Mouse (Mus musculus): ENCODE measurements around the gene Igsf3. TPM values are rescaled to one million over a fixed set of nuclear protein-coding genes. Genes with fewer than 3 reads are reported as not detected.
A peak's percentile ranks its signal among the peaks of the same experiment; 100 is the strongest.

Igsf3 gene
- polyA plus RNA-seq, 1 experiment from 2014 or later, result 96.5 TPM

- H3K36me3 ChIP-seq, result no peaks in the 10 kb centered on the region
- H3K9me3 ChIP-seq, result no peaks in the 10 kb centered on the region
- 82% methylated on average over 11 of the region's 11 CpGs for WGBS
- ATAC-seq (ENCODE audit: low FRiP score, low read depth), result no peak
- H3K27ac ChIP-seq, result no peak overlapping the region
- H3K27me3 ChIP-seq, result 0 out of 2 replicates have a peak, but pooled peaks cover 3% of the 10 kb centered on the region
- H3K9ac ChIP-seq, result no peak overlapping the region
- no peak overlapping the region for H3K4me3 ChIP-seq
- H3K4me2 ChIP-seq (replicated peaks), result no peak overlapping the region
- H3K4me1 ChIP-seq, result peaks cover 10% of the 10 kb centered on the region
Observed at GRCm38 (mm10) chr3:101500393-101501051, 123.6 kb downstream of the Igsf3 start.

DNA sequence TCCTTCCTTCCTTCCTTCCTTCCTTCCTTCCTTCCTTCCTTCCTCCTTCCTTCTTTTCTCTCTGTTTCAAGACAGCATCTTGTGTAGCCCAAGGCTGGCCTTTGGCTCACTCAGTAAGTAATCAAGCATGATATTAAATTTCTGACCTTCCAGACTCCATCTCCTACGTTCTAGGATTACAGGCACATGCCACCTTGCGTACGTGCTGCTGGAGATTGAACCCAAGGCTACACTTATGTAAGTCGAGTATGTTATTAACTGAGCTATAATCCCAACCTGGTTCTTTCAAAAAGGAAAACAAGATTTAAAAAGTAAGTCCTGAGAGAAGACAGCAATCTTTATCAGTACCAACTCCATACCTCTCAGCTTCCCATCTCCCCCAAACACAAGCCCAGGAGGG, 124.7 kb downstream of the Igsf3 start:
- ATAC-seq (ENCODE audit: low FRiP score, low read depth), result no peak
- H3K9me3 ChIP-seq, result no peaks in the 10 kb centered on the region
- no peaks in the 10 kb centered on the region for H3K36me3 ChIP-seq
- no peak overlapping the region for H3K4me3 ChIP-seq
- WGBS, result 43% methylated on average over 4 of the region's 4 CpGs
- H3K4me1 ChIP-seq, result peaks cover 21% of the 10 kb centered on the region
- H3K9ac ChIP-seq, result no peak overlapping the region
- 0 out of 2 replicates have a peak overlapping the region, but pooled peaks have one; percentile 11 for H3K4me2 ChIP-seq (replicated peaks)
- H3K27me3 ChIP-seq, result 0 out of 2 replicates have a peak, but pooled peaks cover 3% of the 10 kb centered on the region
- H3K27ac ChIP-seq, result peak overlapping the region; percentile 33; the same call in 1 of the 2 replicates

DNA sequence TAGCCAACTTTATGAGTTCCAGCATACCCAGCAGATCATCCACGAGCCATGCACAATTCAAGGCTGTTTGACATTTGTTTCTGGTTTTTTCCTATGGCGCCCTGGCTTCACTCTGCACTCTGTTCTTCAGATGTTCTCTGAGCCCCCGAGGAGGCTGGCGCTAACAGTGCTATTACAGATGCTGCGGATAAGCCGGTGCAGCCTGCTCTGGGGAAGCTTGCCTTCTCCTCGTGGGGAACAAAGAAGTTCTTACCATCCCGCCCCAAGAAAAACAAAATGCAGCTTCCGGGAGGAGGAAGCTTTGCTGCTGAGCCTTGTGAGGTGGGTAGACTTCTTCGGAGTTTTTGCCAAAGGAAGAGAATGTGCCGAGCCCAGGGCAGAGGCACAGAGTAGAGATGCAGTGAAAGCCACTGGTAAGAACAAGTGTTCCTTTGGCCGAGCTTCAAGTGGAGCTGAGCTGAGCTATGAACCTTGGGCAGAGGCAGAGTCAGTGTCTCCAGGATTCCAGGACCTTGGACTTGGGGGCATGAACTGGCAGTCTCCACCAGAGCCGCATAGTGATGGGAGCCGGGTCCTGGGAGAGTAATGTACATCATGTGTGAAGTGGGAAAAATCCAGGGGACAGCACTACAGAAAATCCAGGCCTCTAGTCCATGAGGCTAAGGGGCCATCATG, 125.3 kb downstream of the Igsf3 start:
- Histone ChIP-seq H3K27ac (peak overlapping the region; percentile 33; the same call in 1 of the 2 replicates), H3K4me3 (no peak overlapping the region), H3K4me2 (replicated peaks) (peak overlapping the region; percentile 11; the same call in 1 of the 2 replicates), H3K27me3 (0 out of 2 replicates have a peak, but pooled peaks cover 3% of the 10 kb centered on the region), H3K9me3 (no peaks in the 10 kb centered on the region), H3K4me1 (peaks cover 27% of the 10 kb centered on the region), H3K9ac (no peak overlapping the region), H3K36me3 (no peaks in the 10 kb centered on the region)
- no peak for ATAC-seq (ENCODE audit: low FRiP score, low read depth)
- WGBS, result 29% methylated on average over 14 of the region's 14 CpGs

GRCm38 (mm10) chr3:101506179-101506578, 129.3 kb downstream of the Igsf3 start:
- Histone ChIP-seq H3K4me2 (replicated peaks) (no peak overlapping the region), H3K4me3 (no peak overlapping the region), H3K9me3 (no peaks in the 10 kb centered on the region), H3K9ac (no peak overlapping the region), H3K36me3 (no peaks in the 10 kb centered on the region), H3K4me1 (peaks cover 36% of the 10 kb centered on the region), H3K27me3 (0 out of 2 replicates have a peak, but pooled peaks cover 3% of the 10 kb centered on the region), H3K27ac (no peak overlapping the region)
- peak; percentile 75 for ATAC-seq (ENCODE audit: low FRiP score, low read depth)
- WGBS, result 32% methylated on average over 5 of the region's 5 CpGs

DNA sequence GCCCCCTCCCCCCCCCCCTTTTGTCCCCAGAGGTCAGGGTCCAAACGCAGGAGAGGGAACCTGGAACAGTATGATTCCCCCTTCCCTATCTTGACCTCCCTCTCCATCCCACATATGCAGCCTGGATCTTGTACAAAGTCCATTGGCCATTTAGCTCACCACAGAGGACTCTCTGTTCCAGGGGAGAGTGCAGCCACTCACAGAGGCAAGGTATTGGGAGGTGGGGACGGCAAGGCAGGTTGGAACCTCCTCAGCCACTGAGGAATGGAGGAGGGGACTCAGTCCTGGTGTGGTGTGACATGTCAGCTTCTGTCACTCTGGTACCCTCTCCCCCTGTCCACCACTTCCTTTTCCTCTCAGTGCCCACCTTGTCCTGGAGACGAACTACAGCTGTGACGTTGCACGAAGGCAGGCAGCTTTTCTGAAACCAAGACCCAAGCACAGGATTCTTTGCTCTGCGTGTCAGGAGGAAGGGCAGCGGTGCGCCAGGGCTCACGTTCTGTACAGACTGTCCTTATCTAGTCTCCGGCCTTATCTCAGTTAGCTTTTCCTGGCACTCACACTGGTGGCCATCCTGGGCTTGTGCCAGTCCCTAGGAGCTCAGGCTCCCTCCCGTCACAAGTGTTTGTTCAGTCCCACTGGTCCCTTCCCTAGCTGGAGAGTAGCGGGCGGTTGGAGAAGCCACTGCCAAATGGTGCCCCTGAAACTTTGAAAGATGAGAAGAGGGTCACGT, 130.3 kb downstream of the Igsf3 start:
- no peak overlapping the region for H3K4me2 ChIP-seq (replicated peaks)
- H3K36me3 ChIP-seq, result no peaks in the 10 kb centered on the region; the same call in 1 of the 2 replicates
- H3K4me1 ChIP-seq, result peaks cover 30% of the 10 kb centered on the region
- 56% methylated on average over 14 of the region's 14 CpGs for WGBS
- H3K9ac ChIP-seq, result no peak overlapping the region
- 0 out of 2 replicates have a peak, but pooled peaks cover 3% of the 10 kb centered on the region for H3K9me3 ChIP-seq
- no peak overlapping the region for H3K4me3 ChIP-seq
- H3K27ac ChIP-seq, result no peak overlapping the region
- 0 out of 2 replicates have a peak, but pooled peaks cover 3% of the 10 kb centered on the region for H3K27me3 ChIP-seq
- no peak for ATAC-seq (ENCODE audit: low FRiP score, low read depth)

- H3K9ac ChIP-seq, result no peak overlapping the region
- H3K9me3 ChIP-seq, result 0 out of 2 replicates have a peak, but pooled peaks cover 3% of the 10 kb centered on the region
- no peak overlapping the region for H3K4me3 ChIP-seq
- H3K27me3 ChIP-seq, result 0 out of 2 replicates have a peak, but pooled peaks cover 3% of the 10 kb centered on the region
- peaks cover 26% of the 10 kb centered on the region for H3K4me1 ChIP-seq
- ATAC-seq (ENCODE audit: low FRiP score, low read depth), result no peak
- H3K4me2 ChIP-seq (replicated peaks), result no peak overlapping the region
- H3K27ac ChIP-seq, result no peak overlapping the region
- H3K36me3 ChIP-seq, result no peaks in the 10 kb centered on the region; the same call in 1 of the 2 replicates
- 33% methylated on average over 3 of the region's 3 CpGs for WGBS
Observed at GRCm38 (mm10) chr3:101507766-101508165, 130.9 kb downstream of the Igsf3 start.

DNA sequence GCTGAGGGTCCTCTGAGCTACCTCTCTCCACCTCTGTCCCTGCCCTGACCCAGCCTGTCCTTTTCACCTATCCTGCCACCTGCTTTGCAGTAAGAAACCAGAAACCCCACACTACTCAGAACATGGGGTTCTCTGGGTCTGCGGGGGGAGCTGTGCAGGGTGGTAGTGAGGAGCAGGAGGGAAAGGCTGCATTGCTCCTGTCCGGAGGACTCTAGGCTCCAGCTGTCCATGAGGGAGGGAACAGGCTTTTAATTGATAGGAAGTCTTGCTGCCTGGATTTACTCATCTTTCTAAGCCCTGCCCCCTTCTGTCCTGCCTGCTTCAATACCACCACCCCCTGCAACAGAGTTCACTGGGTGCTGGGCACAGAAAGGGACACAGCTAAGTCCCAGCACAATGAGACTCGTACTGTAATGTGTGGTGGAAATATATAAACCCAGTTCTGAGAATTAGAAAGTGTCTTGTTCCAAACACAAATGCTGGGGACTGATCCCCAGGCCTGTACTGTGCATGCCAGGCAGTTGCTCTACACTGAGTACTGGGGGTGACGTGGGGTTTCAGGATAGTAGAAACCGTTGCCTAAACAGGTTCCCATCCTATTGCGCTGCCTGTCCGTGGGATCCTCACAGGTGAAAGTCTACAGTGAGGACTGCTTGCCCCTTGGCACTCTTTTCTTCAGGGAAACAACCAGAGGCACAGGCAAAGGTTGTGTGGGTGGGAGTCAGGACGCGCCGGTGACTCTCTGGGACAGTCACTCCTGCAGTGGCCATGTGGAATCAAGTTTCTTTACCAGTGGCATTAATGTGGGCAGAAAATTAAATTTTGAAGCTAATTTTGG, 133.0 kb downstream of the Igsf3 start:
- Histone ChIP-seq H3K4me2 (replicated peaks) (no peak overlapping the region), H3K9ac (no peak overlapping the region), H3K27ac (0 out of 2 replicates have a peak overlapping the region, but pooled peaks have one; percentile 6), H3K4me3 (no peak overlapping the region), H3K4me1 (peaks cover 33% of the 10 kb centered on the region), H3K9me3 (0 out of 2 replicates have a peak, but pooled peaks cover 3% of the 10 kb centered on the region), H3K27me3 (no peaks in the 10 kb centered on the region), H3K36me3 (no peaks in the 10 kb centered on the region; the same call in 1 of the 2 replicates)
- no peak for ATAC-seq (ENCODE audit: low FRiP score, low read depth)
- 86% methylated on average over 10 of the region's 10 CpGs for WGBS

- 0 out of 2 replicates have a peak, but pooled peaks cover 3% of the 10 kb centered on the region for H3K9me3 ChIP-seq
- H3K9ac ChIP-seq, result no peak overlapping the region
- no peak overlapping the region for H3K4me3 ChIP-seq
- H3K4me1 ChIP-seq, result peaks cover 32% of the 10 kb centered on the region
- ATAC-seq (ENCODE audit: low FRiP score, low read depth), result no peak
- no peak overlapping the region for H3K4me2 ChIP-seq (replicated peaks)
- no peak overlapping the region for H3K27ac ChIP-seq
- WGBS, result 78% methylated on average over 5 of the region's 5 CpGs
- no peaks in the 10 kb centered on the region; the same call in 1 of the 2 replicates for H3K36me3 ChIP-seq
- no peaks in the 10 kb centered on the region for H3K27me3 ChIP-seq
Observed at GRCm38 (mm10) chr3:101510632-101511031, 133.7 kb downstream of the Igsf3 start.

Other genes with a start within 250 kb of the Igsf3 start
- gene Cd2, start 89.1 kb upstream of the Igsf3 start, polyA plus RNA-seq (2015; fragmentation: Nextera tagmentation; extraction: Ambion mirVana), result not detected in 2 replicates
- gene Atp1a1, start 227.6 kb downstream of the Igsf3 start, polyA plus RNA-seq (2015; fragmentation: Nextera tagmentation; extraction: Ambion mirVana), result 59.6 and 63.5 TPM in 2 replicates

All from limb, embryonic 13.5 days (tissue).